Mouse (Mus musculus): ENCODE data around the gene Gm20503.
A peak's percentile ranks its signal among the peaks of the same experiment; 100 is the strongest.

The Gm20503 gene

GRCm38 (mm10) chr4:59009186-59009585 is 6.2 kb downstream of the Gm20503 start:
- peak in 1 of 2 experiments; percentile 25 for DNase-seq

DNA sequence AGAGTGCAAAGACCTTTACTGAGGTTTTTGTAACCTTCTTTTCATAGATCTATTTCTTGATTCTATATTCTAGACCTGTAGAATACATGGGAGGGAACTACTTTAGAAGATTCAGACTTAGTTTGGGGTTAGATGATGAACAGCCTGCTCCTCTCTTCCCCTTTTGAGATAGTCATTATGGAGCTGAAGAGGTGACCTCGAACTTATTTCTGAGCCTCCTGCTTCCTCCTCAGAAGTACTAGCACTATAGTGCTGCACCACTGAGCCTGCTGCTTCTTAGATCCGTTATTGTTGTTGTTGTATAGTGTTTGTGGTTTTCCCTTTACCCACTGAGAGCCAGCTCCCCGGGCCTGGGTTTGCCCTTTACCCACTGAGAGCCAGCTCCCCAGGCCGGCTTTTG is 6.7 kb downstream of the Gm20503 start:
- DNase-seq, result no peak

DNA sequence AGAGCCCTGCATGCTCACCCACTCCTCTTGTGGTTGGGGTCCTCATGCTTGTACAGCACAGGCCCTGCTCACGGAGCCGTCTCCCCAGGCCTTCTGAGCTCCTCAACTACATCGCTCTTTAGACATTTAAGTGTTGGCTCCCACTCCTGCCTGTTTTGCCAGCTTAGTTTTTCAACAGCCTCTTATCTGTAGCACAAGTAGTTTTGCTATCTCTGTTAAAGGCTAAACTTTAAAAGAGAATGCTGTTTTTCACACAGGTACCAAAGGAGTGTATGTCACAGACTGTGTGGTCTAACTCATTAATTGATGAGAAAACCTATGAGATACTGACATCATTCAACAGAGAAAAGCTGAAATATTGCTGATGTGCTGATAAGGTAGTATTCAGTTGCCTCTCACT is 8.4 kb downstream of the Gm20503 start:
- DNase-seq, result no peak

DNA sequence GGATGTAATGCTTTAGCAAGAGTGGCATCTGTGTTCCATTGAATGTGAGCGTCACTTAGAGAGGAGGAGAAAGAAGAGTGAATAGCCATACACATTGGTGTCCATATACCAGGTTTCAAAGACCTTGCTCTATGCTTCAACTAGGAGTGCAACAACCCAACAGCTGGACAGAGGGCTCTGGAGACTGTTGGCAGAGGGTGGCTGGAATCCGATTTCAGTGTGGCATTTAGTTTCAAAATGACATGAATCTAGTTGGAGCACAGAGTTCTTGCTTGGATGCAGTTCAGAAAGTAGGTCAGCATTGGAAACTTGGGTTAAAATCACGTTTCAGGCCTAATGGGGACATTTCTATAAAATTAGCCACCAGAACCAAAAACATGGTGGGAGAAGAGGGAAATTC is 12.2 kb downstream of the Gm20503 start:
- DNase-seq, result no peak

DNA sequence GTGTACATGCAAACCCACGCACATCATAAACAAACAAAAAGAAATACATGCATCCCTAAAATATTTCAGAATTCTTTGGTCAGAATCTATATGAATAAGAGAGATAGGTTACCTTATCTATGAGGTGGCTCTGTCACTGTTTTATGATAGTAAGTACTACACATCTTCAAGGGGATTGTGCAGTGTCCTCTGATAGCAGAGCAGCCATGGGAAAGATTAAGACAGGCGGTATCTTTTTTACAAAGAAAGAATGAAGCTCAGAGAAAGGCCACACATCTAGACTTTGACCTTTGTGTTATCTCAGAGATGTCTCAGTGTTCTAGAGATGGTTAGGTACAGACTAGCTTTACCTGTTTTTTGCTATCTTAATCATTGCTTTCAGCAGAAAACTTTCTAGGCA is 13.9 kb downstream of the Gm20503 start:
- no peak for DNase-seq

GRCm38 (mm10) chr4:59034325-59034917 is 31.4 kb downstream of the Gm20503 start:
- no peak for DNase-seq

DNA sequence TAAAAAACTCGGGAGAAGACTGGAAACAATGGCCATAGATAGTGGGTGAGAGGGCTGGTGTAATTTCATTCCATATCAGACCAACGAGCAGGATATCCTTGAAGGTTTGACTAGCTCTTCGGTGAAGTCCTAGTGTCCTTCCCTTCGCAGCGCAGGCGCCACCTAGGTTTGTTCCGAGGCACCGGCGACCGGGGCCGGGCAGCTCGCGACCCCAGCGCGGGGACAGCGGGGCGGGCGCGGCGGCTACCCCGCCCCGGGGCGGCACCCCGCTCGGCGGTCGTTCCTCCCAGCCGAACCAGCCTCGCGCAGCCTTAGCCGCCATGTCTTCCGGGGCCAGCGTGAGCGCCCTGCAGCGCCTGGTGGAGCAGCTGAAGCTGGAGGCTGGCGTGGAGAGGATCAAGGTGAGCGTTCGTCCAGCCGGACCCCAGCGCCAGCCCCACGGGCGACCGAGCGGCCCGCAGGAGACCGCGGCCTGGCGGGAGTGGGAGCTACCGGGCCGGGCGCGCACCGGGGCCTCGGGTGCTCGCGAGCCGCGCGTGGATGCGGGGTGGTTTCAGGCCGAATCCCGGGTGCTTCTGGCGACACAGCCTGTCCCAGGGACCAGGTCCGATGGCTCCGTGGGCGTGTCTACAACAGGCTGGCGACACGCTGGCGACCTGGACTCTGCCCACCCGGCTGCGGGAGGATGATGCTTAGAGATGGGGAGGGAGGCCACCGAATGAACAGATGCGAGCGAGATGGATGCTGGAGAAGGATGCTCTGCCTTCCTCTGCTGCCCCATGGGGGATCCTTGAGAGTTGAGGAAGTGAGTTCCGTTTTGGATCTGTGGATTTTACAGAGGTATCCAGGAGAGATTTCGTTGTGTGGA is 32.1 kb downstream of the Gm20503 start, which contains the start of gene Gng10:
Gene Gng10 (plus strand): TSS at position 171 of the 868 bp plus-strand sequence.
- DNase-seq, result peak; percentile 53 to 66

- DNase-seq, result no peak
Measured at GRCm38 (mm10) chr4:59035786-59036350, 32.9 kb downstream of the Gm20503 start.

DNA sequence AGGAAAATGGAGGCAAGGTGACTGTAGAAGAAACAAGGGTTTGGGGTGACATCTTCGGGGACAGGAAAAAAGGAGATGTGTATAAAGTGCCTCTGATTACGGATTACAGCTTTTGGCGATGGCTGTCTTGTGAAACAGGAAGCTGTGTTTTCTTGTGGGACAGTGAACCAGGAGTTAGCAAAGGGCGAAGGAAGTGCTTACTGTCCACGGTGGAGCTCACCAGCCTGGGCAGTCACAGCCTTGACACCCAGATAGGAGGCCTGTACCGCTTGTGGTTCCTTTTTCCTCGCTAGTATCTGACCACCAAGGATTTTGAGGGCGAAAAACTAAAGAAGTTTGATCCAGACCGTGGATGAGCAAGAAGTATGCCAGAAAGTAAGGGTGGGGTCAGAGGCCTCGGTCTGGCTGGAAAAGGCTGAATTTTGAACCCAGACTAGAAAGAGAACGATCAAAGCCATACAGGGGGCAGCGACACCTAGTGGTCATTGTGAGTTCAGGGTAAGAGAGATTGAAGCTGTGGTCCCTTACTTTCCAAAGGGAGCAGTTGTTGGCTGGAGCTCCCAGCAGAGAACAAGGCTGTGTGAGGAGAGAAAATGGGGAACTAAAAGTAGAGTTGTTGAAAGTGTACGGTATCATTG is 33.6 kb downstream of the Gm20503 start:
- peak; percentile 49 to 73 for DNase-seq

GRCm38 (mm10) chr4:59037525-59037924 is 34.5 kb downstream of the Gm20503 start:
- no peak for DNase-seq

GRCm38 (mm10) chr4:59040397-59041287 is 37.6 kb downstream of the Gm20503 start:
- DNase-seq, result peak in 1 of 2 experiments; percentile 11

DNA sequence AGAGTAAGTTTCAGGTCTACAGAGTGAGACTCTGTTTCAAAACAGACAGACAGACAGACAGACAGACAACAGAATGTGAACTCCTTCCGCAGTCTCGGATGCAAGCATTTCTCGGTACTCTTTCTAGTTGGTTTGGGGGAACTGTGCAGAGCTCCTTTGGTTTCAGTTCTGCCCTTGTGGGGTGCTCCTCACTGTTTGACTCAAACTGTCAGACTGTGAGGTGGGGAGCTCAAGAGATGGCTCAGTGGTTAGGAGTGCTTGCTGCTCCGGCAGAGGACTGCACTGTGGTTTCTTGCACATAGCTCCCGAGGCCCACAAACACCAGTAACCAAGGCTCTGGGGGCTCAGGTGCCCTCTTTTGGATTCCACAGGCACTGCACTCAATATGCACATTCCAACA is 40.1 kb downstream of the Gm20503 start:
- DNase-seq, result peak; percentile 9 to 12

DNA sequence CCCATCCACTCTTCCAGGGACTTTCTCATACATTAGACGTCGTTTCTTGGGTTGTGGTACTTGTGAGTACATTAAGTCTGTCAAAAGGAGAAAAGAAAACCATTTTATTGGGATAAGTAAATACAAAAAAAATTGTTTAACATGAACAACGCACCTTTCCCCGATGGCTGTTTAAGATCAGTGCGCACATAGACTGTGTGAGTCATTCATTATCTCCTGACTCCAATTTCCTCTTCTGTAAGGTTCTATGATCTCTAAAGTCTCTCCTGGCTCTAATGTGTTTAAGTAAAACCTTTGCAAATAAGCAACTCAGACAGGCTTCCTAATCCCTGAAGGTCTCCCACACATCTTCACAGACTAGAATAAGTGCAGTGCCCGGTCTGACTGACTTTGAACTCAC is 40.9 kb downstream of the Gm20503 start:
- no peak for DNase-seq

DNA sequence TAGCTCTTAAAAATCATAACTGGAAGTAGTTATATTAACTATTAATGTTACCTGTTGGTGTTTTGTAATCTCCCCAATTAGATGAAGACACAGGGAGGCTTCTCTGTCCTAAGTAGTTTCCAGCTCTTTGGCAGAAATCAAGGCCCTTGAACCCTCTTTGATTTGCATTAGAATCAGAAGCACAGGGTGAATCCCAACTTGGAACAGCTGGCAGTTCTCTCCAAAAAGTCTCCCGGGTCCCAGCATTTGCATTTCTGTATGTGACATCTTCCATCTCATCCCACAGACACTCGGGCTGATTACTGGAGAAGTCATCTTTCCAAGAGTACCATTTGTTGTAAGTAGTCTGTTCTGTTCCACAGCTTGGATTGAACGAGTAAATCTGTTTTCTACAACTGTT is 44.2 kb downstream of the Gm20503 start:
- no peak for DNase-seq

DNA sequence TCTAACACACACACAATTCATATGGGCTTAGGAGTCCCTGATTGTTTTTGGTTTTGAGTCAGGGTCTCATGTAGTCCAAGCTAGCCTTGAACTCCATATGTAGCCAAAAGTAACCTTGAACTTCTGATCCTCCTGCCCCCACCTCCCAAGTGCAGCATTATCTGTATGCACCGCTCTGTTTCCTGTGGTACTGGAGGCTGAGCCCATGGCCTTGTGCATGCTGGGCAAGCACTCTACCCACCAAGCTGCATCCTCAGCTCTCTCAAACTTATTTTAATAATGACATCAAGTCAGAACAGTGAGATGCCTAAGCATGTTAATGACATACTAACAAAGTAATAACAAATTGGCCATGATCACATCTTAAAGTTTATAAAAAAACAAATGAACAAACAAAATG is 48.1 kb downstream of the Gm20503 start:
- DNase-seq, result no peak

DNA sequence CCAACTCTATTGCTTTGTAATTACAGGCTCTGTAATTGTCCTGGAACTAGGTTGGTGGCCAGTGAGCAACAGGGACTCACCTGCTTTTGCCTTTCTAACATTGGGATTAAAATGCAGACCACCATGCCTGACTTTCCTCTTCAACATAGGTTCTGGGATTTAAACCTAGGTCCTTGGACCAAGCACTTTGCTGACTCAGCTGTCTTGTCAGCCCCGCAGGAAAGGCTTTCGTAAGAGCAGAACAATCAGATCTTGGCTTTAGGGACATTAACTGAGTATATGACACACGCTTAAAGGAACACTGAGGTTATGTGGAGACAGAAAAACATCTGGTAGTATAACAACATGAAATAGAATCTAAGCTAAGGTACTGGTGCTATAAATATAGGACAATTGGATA is 54.9 kb downstream of the Gm20503 start:
- no peak for DNase-seq

- DNase-seq, result no peak
Measured at GRCm38 (mm10) chr4:59062526-59062925, 59.5 kb downstream of the Gm20503 start.

DNA sequence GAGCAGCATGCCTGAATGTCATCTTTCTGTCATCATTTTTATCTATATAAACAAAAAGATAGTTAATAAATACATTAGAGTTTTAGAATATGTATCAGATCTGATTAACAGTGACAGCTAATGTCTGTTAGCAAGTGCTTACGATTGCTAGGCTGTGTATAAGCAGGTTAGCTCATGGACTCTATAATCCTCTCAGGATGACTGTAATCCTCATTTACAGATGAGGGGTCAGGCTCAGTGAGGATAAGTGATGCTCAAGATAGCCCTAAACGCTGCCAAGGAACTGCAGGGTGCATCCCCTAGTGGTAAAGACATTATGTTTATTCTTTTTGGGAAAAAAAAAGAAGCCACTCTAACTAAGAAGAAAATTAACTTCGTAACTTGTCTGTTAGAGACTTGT is 66.3 kb downstream of the Gm20503 start:
- DNase-seq, result no peak

- no peak for DNase-seq
Measured at GRCm38 (mm10) chr4:59083430-59083829, 80.4 kb downstream of the Gm20503 start.

DNA sequence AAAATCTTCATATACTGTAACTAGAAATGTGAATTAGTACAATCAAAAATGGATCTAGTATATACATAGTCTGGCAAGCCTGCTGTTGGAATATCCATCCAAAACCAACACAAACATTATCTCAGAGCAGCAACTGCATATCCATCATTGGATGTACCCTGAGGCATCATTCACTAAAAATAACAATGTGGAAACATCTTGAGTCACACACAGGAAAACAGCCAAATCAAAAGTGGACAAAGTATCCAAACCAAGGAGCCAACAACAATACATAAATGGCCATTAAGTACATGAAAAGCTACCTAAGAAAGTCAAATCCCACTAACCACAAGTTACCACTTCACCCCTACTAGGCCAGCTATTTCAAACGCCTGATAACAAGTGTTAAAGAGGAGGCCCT is 86.4 kb downstream of the Gm20503 start:
- no peak for DNase-seq

Data from spleen, adult 18-20 months (tissue).